Mouse (Mus musculus): ENCODE results near the gene Gm20883. TPM values are rescaled to one million over a fixed set of nuclear protein-coding genes. Genes with fewer than 3 reads are reported as not detected.
"Not testable (repeated sequence)": the region's sequence is repeated elsewhere in the genome, so short reads cannot be mapped to it uniquely, and the experiment has no call there.

Gm20883 gene
- not detected for total RNA-seq (2021)
- long read RNA-seq, experiment 1, result 0 reads
- long read RNA-seq, experiment 2, result 0 reads

- DNase-seq, result not testable (repeated sequence)
Measured at GRCm38 (mm10) chrY:50607951-50608350, at the start of gene Gm20883. Gm20883 (plus strand) TSS chrY:50608251.
